In the genomic region with DNA sequence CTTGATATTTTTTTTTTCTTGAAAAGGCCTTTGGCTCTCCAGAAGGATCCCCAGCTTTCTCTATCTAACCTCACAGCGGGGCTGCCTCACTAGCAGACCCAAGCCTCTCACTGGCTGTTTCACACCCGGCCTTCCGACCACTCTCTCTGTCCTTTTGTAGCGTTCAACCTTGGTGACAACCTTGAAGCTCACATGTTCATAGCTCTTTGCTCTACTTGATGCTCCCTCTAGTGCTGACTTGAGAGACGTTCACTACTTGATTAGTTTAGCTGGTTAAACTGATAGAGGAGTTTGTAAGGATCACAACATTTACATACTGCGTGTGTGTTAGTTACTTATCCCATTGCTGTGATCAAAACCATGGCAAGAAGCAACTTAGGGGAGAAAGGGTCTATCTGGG, we compare ENCODE assay signal across 17 mouse cellular contexts. TPM values are rescaled to one million over a fixed set of nuclear protein-coding genes. Genes with fewer than 3 reads are reported as not detected.
DNase-seq lines count a peak whose midpoint lies in the region; ATAC-seq and TF ChIP-seq lines count a peak whose summit lies in the region.
"Had no signal": no experiment of that assay in that cellular context is flagged by ENCODE, and none has a peak within 500 bp of the region (broad histone marks: within the 10 kb centered on the region; RNA-seq: fewer than 3 reads in every experiment).

No protein-coding gene starts in this region.

- no peak for TF ChIP-seq EP300 in heart, postnatal 0 days (IDR thresholded peaks at IDR 0.05; ENCODE audit: low read depth)

- no peak overlapping the region for H3K9ac ChIP-seq in heart, postnatal 0 days (replicated peaks; ENCODE audit: low read depth, low read length)
- H3K9ac ChIP-seq: forebrain, embryonic 12.5 days; liver, embryonic 12.5 days; midbrain, embryonic 13.5 days had no signal

- peak; percentile 51 for TF ChIP-seq CTCF in heart, postnatal 0 days (IDR thresholded peaks at IDR 0.05; ENCODE audit: low read depth)
- TF ChIP-seq CTCF in left cerebral cortex, adult 2 months (IDR thresholded peaks at IDR 0.05) = peak; percentile 6

- WGBS in heart, postnatal 0 days = 36% methylated on average over 6 of the region's 6 CpGs

- no peaks in the 10 kb centered on the region for H3K27me3 ChIP-seq in heart, postnatal 0 days (ENCODE audit: control insufficient read depth, insufficient read depth, low read length)
- H3K27me3 ChIP-seq: forebrain, embryonic 12.5 days; liver, embryonic 12.5 days; midbrain, embryonic 13.5 days had no signal

- DNase-seq in heart, postnatal 0 days (ENCODE audit: low spot score) = peak; percentile 78
- DNase-seq in heart, postnatal 4 days = no peak
- no peak for DNase-seq in left cerebral cortex, adult 2 months (ENCODE audit: extremely low spot score in 1 of 2, low spot score in 2 of 2)
- DNase-seq in left cerebral cortex, postnatal 10 days (ENCODE audit: extremely low spot score in 1 of 2, low spot score in 2 of 2) = no peak
- DNase-seq in ES-CJ7 (ENCODE audit: low read depth, low spot score) (peak; percentile 65), ZHBTc4 (ENCODE audit: low read depth, low spot score) (peak; percentile 53)
- DNase-seq in right cerebral cortex, postnatal 10 days (ENCODE audit: low spot score in 2 of 2) = no peak
- DNase-seq: cerebellum, adult 9-10 months; gastrocnemius, postnatal 10 days; thymus, postnatal 4 days had no signal

- no peak overlapping the region for H3K4me2 ChIP-seq in heart, postnatal 0 days (ENCODE audit: low read depth, low read length)
- H3K4me2 ChIP-seq: forebrain, embryonic 12.5 days; liver, embryonic 12.5 days; midbrain, embryonic 13.5 days had no signal

- H3K9me3 ChIP-seq in heart, postnatal 0 days (replicated peaks; ENCODE audit: control insufficient read depth, low read length) = no peaks in the 10 kb centered on the region
- H3K9me3 ChIP-seq: forebrain, embryonic 12.5 days; G1E; liver, embryonic 12.5 days; midbrain, embryonic 13.5 days had no signal

- H3K4me3 ChIP-seq in heart, postnatal 0 days (ENCODE audit: low read depth, low read length) = no peak overlapping the region
- no peak overlapping the region for H3K4me3 ChIP-seq in left cerebral cortex, adult 2 months
- H3K4me3 ChIP-seq: forebrain, embryonic 12.5 days; liver, embryonic 12.5 days; midbrain, embryonic 13.5 days; myocyte had no signal

- intact Hi-C loops in left cerebral cortex, adult 2 months (cut with DNase I) = no loop called here
- intact Hi-C loops in left cerebral cortex, postnatal 10 days (cut with DNase I) = no loop called here

- no peaks in the 10 kb centered on the region for H3K4me1 ChIP-seq in heart, postnatal 0 days (ENCODE audit: control insufficient read depth, insufficient read depth)
- H3K4me1 ChIP-seq: forebrain, embryonic 12.5 days; liver, embryonic 12.5 days; midbrain, embryonic 13.5 days had no signal

- no peaks in the 10 kb centered on the region for H3K36me3 ChIP-seq in heart, postnatal 0 days (replicated peaks; ENCODE audit: control insufficient read depth, insufficient read depth, low read length)
- H3K36me3 ChIP-seq: forebrain, embryonic 12.5 days; G1E; liver, embryonic 12.5 days; midbrain, embryonic 13.5 days had no signal

- H3K27ac ChIP-seq in heart, postnatal 0 days (ENCODE audit: low read depth) = no peak overlapping the region
- no peak overlapping the region for H3K27ac ChIP-seq in left cerebral cortex, adult 2 months
- H3K27ac ChIP-seq: forebrain, embryonic 12.5 days; liver, embryonic 12.5 days; midbrain, embryonic 13.5 days had no signal

- peak; percentile 55; the same call in 1 of the 2 replicates for ATAC-seq in heart, postnatal 0 days (ENCODE audit: insufficient read depth, low read depth)
- ATAC-seq: inflammation-experienced regulatory T-cells, adult 6 months; liver, embryonic 12.5 days; midbrain, embryonic 13.5 days had no signal

RNA-seq across cellular contexts. Expression of gene Abcc9, which starts 18.5 kb away (rescaled TPM):
- total RNA-seq in heart, postnatal 0 days (2014; rRNA removed; ENCODE audit: low replicate concordance) = 104 and 108 TPM in 2 replicates
- 18.8 and 21.0 TPM in 2 replicates for polyA plus RNA-seq in heart, postnatal 0 days (2015; fragmentation: Nextera tagmentation; extraction: Ambion mirVana)
- total RNA-seq in heart, postnatal 4 days (2021) = 100 to 1,000 TPM; 180 to 189 TPM
- 1 to 10 TPM; 4.0 to 4.7 TPM for total RNA-seq in left cerebral cortex, adult 2 months (2021)
- total RNA-seq in left cerebral cortex, postnatal 10 days (2021) = 1 to 10 TPM; 8.2 TPM
- total RNA-seq: megakaryocyte progenitor cell, adult 5-6 weeks had no signal
- polyA plus RNA-seq: G1E had no signal

RNA-seq across cellular contexts. Expression of gene Cmas, which starts 35.8 kb away (rescaled TPM):
- 26.0 and 30.0 TPM in 2 replicates for total RNA-seq in heart, postnatal 0 days (2014; rRNA removed; ENCODE audit: low replicate concordance)
- 47.5 and 48.0 TPM in 2 replicates for polyA plus RNA-seq in heart, postnatal 0 days (2015; fragmentation: Nextera tagmentation; extraction: Ambion mirVana)
- 10 to 100 TPM; 43.4 to 48.5 TPM for total RNA-seq in heart, postnatal 4 days (2021)
- total RNA-seq in left cerebral cortex, adult 2 months (2021) = 100 to 1,000 TPM; 107 to 111 TPM
- total RNA-seq in left cerebral cortex, postnatal 10 days (2021) = 100 to 1,000 TPM; 141 to 143 TPM

Comparison
In these comparisons a context has a peak if more than half of its experiments do, and no peak if none do; other contexts are left out.
1. DNase-seq: peak in heart, postnatal 0 days (single experiment), ES-CJ7 (single experiment) and ZHBTc4 (single experiment); none in heart, postnatal 4 days (single experiment), left cerebral cortex, adult 2 months (0 of 2), left cerebral cortex, postnatal 10 days (0 of 2) and right cerebral cortex, postnatal 10 days (0 of 2).
2. RNA of gene Abcc9, which starts 18.5 kb away (total RNA-seq): 180 to 189 TPM in heart, postnatal 4 days and 104 to 108 TPM in heart, postnatal 0 days; 8.2 TPM in left cerebral cortex, postnatal 10 days and 4.0 to 4.7 TPM in left cerebral cortex, adult 2 months; every median in the first group is over 10 times any median in the second.